8 mouse cellular contexts compared by ENCODE assay signal in genomic region chr9:113629632-113630031, GRCm38 (mm10).
A peak's percentile ranks its signal among the peaks of the same experiment; 100 is the strongest.
DNase-seq lines count a peak whose midpoint lies in the region; ATAC-seq lines count a peak whose summit lies in the region.

No protein-coding gene starts in this region.

- H3K4me2 ChIP-seq in heart, embryonic 11.5 days = no peak overlapping the region
- H3K4me2 ChIP-seq in hindbrain, embryonic 11.5 days (replicated peaks; ENCODE audit: low read depth, low read length) = no peak overlapping the region
- H3K4me2 ChIP-seq in neural tube, embryonic 15.5 days = no peak overlapping the region

- no peak overlapping the region for H3K4me3 ChIP-seq in heart, embryonic 11.5 days (ENCODE audit: low read depth, low read length)
- no peak overlapping the region for H3K4me3 ChIP-seq in hindbrain, embryonic 11.5 days (ENCODE audit: low read depth, low read length)
- H3K4me3 ChIP-seq in neural tube, embryonic 15.5 days (replicated peaks) = no peak overlapping the region

- no peak for ATAC-seq in heart, embryonic 11.5 days (replicated peaks; ENCODE audit: insufficient number of reproducible peaks, low FRiP score, low TSS enrichment)
- ATAC-seq in common myeloid progenitor, adult 5-6 weeks (replicated peaks; ENCODE audit: low read depth, poor library complexity, severe bottlenecking) = peak; percentile 78; the same call in 1 of the 2 replicates
- ATAC-seq in hindbrain, embryonic 11.5 days (ENCODE audit: low FRiP score) = peak; percentile 56; the same call in 1 of the 2 replicates
- peak; percentile 55 for ATAC-seq in neural tube, embryonic 15.5 days (ENCODE audit: low FRiP score)

- no peaks in the 10 kb centered on the region for H3K9me3 ChIP-seq in heart, embryonic 11.5 days (replicated peaks; ENCODE audit: control insufficient read depth, low read length)
- no peaks in the 10 kb centered on the region for H3K9me3 ChIP-seq in hindbrain, embryonic 11.5 days (ENCODE audit: control insufficient read depth, low read length)
- H3K9me3 ChIP-seq in neural tube, embryonic 15.5 days (replicated peaks) = no peaks in the 10 kb centered on the region

- H3K9ac ChIP-seq in heart, embryonic 11.5 days (ENCODE audit: low read depth, low read length) = no peak overlapping the region
- H3K9ac ChIP-seq in hindbrain, embryonic 11.5 days (ENCODE audit: low read depth, low read length) = no peak overlapping the region
- H3K9ac ChIP-seq in neural tube, embryonic 15.5 days (replicated peaks) = no peak overlapping the region

- no peaks in the 10 kb centered on the region for H3K36me3 ChIP-seq in heart, embryonic 11.5 days (ENCODE audit: control insufficient read depth, insufficient read depth, low read length)
- no peaks in the 10 kb centered on the region for H3K36me3 ChIP-seq in hindbrain, embryonic 11.5 days (ENCODE audit: control insufficient read depth, insufficient read depth, low read length)
- no peaks in the 10 kb centered on the region for H3K36me3 ChIP-seq in neural tube, embryonic 15.5 days

- intact Hi-C loops in heart, postnatal 14 days (cut with DNase I) = loop anchor here (2.0 to 10.0 kb wide), 3 partner anchors 102 to 209 kb away; no protein-coding TSS in a partner anchor
- intact Hi-C loops in left cerebral cortex, postnatal 14 days (cut with DNase I) = loop anchor here (5.0 to 10.0 kb wide), 5 partner anchors 122 to 1395 kb away; partner anchors contain the start of gene Arpp21

- H3K27ac ChIP-seq in heart, embryonic 11.5 days (ENCODE audit: low read depth, low read length) = no peak overlapping the region
- no peak overlapping the region for H3K27ac ChIP-seq in hindbrain, embryonic 11.5 days (ENCODE audit: low read depth, low read length)
- no peak overlapping the region for H3K27ac ChIP-seq in neural tube, embryonic 15.5 days (replicated peaks)

- no peaks in the 10 kb centered on the region for H3K4me1 ChIP-seq in heart, embryonic 11.5 days (ENCODE audit: control insufficient read depth, insufficient read depth, low read length)
- H3K4me1 ChIP-seq in hindbrain, embryonic 11.5 days (replicated peaks; ENCODE audit: control insufficient read depth, insufficient read depth, low read length) = no peaks in the 10 kb centered on the region
- peaks cover 8% of the 10 kb centered on the region for H3K4me1 ChIP-seq in neural tube, embryonic 15.5 days

- peak; percentile 11 to 54 for DNase-seq in heart, postnatal 14 days
- peak; percentile 27 for DNase-seq in Muller cell, postnatal 12 days (ENCODE audit: inconsistent ontology term)
- peak; percentile 79 for DNase-seq in hindbrain, embryonic 11.5 days (ENCODE audit: low spot score)
- peak; percentile 90 for DNase-seq in left cerebral cortex, postnatal 14 days (ENCODE audit: low spot score in 2 of 2)
- no peak for DNase-seq in spleen, postnatal 14 days (ENCODE audit: low spot score in 2 of 2)

- no peaks in the 10 kb centered on the region for H3K27me3 ChIP-seq in heart, embryonic 11.5 days (ENCODE audit: control insufficient read depth, insufficient read depth, low read length)
- no peaks in the 10 kb centered on the region for H3K27me3 ChIP-seq in hindbrain, embryonic 11.5 days (ENCODE audit: control insufficient read depth, insufficient read depth, low read length)
- H3K27me3 ChIP-seq in neural tube, embryonic 15.5 days (replicated peaks) = no peaks in the 10 kb centered on the region

- WGBS in heart, embryonic 11.5 days (ENCODE audit: insufficient replicate concordance) = 12% methylated on average over 9 of the region's 9 CpGs
- 10% methylated on average over 9 of the region's 9 CpGs for WGBS in hindbrain, embryonic 11.5 days
- 5% methylated on average over 9 of the region's 9 CpGs for WGBS in neural tube, embryonic 15.5 days

Comparison
In these comparisons a context has a peak if more than half of its experiments do, and no peak if none do; other contexts are left out.
1. DNase-seq: peak in heart, postnatal 14 days (2 of 2), Muller cell, postnatal 12 days (single experiment), hindbrain, embryonic 11.5 days (single experiment) and left cerebral cortex, postnatal 14 days (2 of 2); none in spleen, postnatal 14 days (0 of 2).